Mouse (Mus musculus) bone marrow macrophage, adult 2 months (primary cell): Measurements from ENCODE around the gene Poc5. TPM values are rescaled to one million over a fixed set of nuclear protein-coding genes. Genes with fewer than 3 reads are reported as not detected.
A peak's percentile ranks its signal among the peaks of the same experiment; 100 is the strongest.

Source experiments
- H3K27ac ChIP-seq: 2 replicates; pipeline ENCODE4 v1.5.1; 2012; ENCODE audit warnings: low read depth, low read length; ENCODE audit not compliant: insufficient read depth
- H3K4me1 ChIP-seq: 2 replicates; pipeline ENCODE4 v1.6.1; 2012; ENCODE audit warnings: low read length; ENCODE audit not compliant: control insufficient read depth, insufficient read depth
- H3K4me3 ChIP-seq: 2 replicates; pipeline ENCODE4 v1.5.1; 2012; ENCODE audit warnings: mild to moderate bottlenecking, low read length, moderate library complexity; ENCODE audit not compliant: insufficient read depth
- CTCF ChIP-seq: IDR thresholded peaks from 2 replicates; pipeline ENCODE4 v1.5.1; 2012; ENCODE audit warnings: low read depth, mild to moderate bottlenecking, low read length, moderate library complexity
- POLR2A ChIP-seq: IDR thresholded peaks from 2 replicates; pipeline ENCODE4 v1.6.1; 2012; ENCODE audit warnings: mild to moderate bottlenecking, low read depth, low read length, borderline replicate concordance
- polyA plus RNA-seq: library from polyadenylated mRNA; stranded (reverse); fragments of >200 nt; gene quantifications from 2 replicates; pipeline ENCODE4 v1.2.4, GENCODE M21; 2012; ENCODE audit not compliant: missing spikeins, insufficient read depth, insufficient read length

Gene Poc5
- 10.6 and 16.8 TPM in 2 replicates for polyA plus RNA-seq

DNA sequence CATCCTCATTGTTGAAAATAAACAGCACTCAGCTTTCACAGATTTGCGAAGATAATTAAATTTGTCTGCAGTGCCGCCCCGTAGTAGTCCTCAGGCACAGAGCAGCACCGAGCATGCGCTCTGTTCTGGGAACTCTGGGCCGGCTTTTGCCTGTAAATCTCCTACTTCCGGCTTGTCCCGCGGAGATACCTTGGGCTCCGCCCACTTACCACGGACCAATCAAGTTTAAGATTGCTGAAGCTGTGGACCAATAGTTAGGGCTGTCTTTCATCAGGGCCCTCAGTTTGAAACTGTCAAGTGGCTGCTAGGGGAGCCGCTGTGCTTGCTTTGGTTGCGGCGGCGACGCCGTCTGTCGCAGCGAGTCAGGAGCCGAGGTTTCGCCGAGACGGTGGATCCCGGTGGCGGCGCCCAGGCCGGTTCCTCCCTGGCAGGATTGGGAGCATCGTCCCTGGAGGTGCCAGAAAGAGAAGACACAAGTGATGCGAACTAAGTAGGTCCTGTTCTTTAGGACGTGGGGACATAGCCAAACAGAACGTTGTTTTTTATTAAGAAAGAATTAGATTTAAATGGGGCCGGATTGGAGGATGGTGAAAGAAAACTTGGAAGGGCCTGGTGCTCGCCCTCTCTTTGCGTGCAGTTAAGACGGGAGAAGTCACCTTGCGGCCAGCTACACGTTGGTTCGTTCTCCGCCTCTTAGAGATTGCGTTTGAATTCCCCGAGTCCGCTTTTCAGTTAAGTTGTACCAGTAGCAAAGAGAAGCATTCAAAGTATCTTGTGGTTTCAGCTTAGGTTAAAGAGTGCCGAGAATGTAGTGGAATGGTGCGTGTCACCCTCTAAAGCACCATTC is at the start of gene Poc5:
Poc5 (plus strand) TSS at position 253 of the 847 bp plus-strand sequence.
- Histone ChIP-seq H3K4me3 (peak within 1 kb of the TSS; percentile 90), H3K27ac (peak within 1 kb of the TSS; percentile 22; the same call in 1 of the 2 replicates), H3K4me1 (peaks cover 2% of the 10 kb centered on the region)
- TF ChIP-seq CTCF (no peak), POLR2A (no peak)

DNA sequence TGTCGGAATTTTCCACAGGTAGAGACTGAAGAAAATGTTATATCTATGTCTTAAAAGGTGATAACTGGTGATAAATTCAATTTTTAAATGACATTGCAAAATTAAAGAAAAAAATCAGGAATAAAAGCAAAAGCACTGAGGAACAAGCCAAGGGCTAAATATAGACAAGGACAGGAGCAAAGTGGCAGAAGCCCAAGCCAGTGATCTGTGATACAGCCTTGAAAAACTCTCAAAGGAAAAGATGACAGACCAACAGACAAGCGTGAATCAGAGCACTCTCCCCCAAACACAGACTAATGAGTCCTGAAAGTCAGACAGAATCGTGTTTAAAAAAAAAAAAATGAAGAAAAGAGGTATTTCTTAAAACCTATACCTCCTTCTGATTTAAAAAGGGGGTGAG is 46.6 kb upstream of the Poc5 start:
- H3K4me1 ChIP-seq: no peaks in the 10 kb centered on the region
- H3K27ac ChIP-seq: no peak overlapping the region
- TF ChIP-seq CTCF (no peak), POLR2A (no peak)
- no peak overlapping the region for H3K4me3 ChIP-seq

DNA sequence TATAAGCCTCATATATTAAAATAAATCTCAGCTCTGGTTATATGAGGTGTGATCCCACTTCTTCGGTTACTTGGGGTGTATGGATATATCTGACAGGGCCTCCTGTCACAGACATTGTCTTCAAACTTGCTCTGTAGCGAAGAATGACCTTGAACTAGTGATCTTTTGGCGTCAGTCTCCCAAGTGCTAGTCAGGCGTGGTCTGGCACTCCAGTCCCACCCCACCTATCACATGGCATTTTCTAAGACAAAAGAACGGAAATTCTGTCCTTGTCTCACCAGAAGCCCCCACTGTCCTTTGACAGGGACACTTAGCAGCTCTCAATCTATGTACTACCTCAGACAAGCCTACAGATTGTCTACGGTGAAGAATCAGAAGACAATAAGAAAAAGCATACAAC is 43.3 kb upstream of the Poc5 start:
- no peak overlapping the region for H3K4me3 ChIP-seq
- TF ChIP-seq CTCF: no peak
- no peak for TF ChIP-seq POLR2A
- H3K4me1 ChIP-seq: no peaks in the 10 kb centered on the region
- no peak overlapping the region for H3K27ac ChIP-seq

DNA sequence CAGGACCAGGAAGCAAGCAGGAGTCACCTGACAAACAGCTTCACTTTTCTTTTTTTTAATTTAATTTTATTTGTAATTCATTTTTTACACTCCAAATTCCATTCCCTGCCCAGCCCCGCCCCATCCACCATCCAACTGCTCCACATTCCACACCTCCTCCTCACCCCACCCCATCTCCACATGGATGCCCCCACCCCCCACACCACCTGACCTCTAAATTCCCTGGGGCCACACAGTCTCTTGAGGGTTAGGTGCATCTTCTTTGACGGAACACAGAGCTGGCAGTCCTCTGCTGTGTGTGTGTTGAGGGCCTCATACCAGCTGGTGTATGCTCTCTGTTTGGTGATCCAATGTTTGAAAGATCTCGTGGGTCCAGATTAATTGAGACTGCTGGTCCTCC is 41.5 kb upstream of the Poc5 start:
- TF ChIP-seq CTCF (no peak), POLR2A (no peak)
- H3K4me1 ChIP-seq: no peaks in the 10 kb centered on the region
- no peak overlapping the region for H3K27ac ChIP-seq
- no peak overlapping the region for H3K4me3 ChIP-seq

GRCm38 (mm10) chr13:96350207-96350606 is 37.9 kb upstream of the Poc5 start:
- H3K27ac ChIP-seq: no peak overlapping the region
- H3K4me3 ChIP-seq: no peak overlapping the region
- no peak for TF ChIP-seq POLR2A
- no peak for TF ChIP-seq CTCF
- H3K4me1 ChIP-seq: no peaks in the 10 kb centered on the region

- Histone ChIP-seq H3K4me3 (no peak overlapping the region), H3K4me1 (no peaks in the 10 kb centered on the region), H3K27ac (no peak overlapping the region)
- TF ChIP-seq POLR2A (no peak), CTCF (no peak)
Measured at GRCm38 (mm10) chr13:96351264-96351663, 36.8 kb upstream of the Poc5 start.

GRCm38 (mm10) chr13:96375519-96375918 is 12.6 kb upstream of the Poc5 start:
- Histone ChIP-seq H3K4me1 (0 out of 2 replicates have a peak, but pooled peaks cover 2% of the 10 kb centered on the region), H3K27ac (no peak overlapping the region), H3K4me3 (no peak overlapping the region)
- peak; percentile 28; the same call in 1 of the 2 replicates for TF ChIP-seq CTCF
- no peak for TF ChIP-seq POLR2A

DNA sequence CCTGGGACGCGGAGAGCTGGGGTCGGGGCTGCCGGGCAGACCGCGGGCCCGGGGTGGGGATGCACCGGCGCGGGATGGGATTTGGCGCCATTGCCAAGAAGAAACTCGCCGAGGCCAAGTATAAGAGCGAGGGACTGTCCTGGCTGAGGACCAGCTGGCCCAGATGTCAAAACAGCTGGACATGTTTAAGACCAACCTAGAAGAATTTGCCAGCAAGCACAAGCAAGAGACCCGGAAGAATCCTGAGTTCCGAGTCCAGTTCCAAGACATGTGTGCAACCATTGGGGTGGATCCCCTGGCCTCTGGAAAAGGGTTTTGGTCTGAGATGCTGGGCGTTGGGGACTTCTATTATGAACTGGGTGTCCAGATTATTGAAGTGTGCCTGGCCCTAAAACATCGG is 11.2 kb upstream of the Poc5 start:
- TF ChIP-seq CTCF (no peak), POLR2A (no peak)
- H3K27ac ChIP-seq: no peak overlapping the region
- H3K4me3 ChIP-seq: no peak overlapping the region
- H3K4me1 ChIP-seq: 0 out of 2 replicates have a peak, but pooled peaks cover 2% of the 10 kb centered on the region

DNA sequence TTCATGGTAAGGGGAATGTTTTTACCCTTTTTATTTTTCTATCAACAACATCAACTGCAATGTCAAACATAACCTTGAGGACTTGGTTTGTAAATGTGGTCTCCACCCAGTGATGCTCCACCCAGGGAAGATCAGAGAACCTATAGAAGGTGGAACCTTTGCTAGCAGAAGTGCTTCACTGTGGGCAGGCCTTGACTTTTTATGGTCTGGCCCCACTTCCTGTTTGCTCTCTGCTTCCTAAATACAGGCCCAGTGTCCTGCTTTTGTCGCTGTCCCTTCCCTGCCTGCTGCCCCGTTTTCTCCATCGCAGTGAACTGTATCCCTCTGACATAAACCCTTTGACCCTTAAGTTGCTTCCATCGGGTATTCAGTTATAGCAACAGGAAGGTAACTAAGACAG is 10.2 kb upstream of the Poc5 start:
- TF ChIP-seq CTCF (no peak), POLR2A (no peak)
- Histone ChIP-seq H3K4me1 (0 out of 2 replicates have a peak, but pooled peaks cover 2% of the 10 kb centered on the region), H3K27ac (no peak overlapping the region), H3K4me3 (no peak overlapping the region)

- H3K4me3 ChIP-seq: peak overlapping the region; percentile 90
- no peak overlapping the region for H3K27ac ChIP-seq
- TF ChIP-seq CTCF (no peak), POLR2A (no peak)
- peaks cover 2% of the 10 kb centered on the region for H3K4me1 ChIP-seq
Measured at GRCm38 (mm10) chr13:96389301-96389700, 1.2 kb downstream of the Poc5 start.
